Mouse (Mus musculus): ENCODE data around the gene Man2b1. TPM values are rescaled to one million over a fixed set of nuclear protein-coding genes. Genes with fewer than 3 reads are reported as not detected.
"Not testable (repeated sequence)": the region's sequence is repeated elsewhere in the genome, so short reads cannot be mapped to it uniquely, and the experiment has no call there.

The Man2b1 gene
- polyA plus RNA-seq, 1 experiment = 46.9 TPM

- no peak for DNase-seq (ENCODE audit: extremely low spot score in 1 of 2, low spot score in 1 of 2)
Measured at GRCm38 (mm10) chr8:85073041-85073612, 9.9 kb upstream of the Man2b1 start.

- no peak for DNase-seq (ENCODE audit: extremely low spot score in 1 of 2, low spot score in 1 of 2)
Measured at GRCm38 (mm10) chr8:85074167-85074566, 8.9 kb upstream of the Man2b1 start.

GRCm38 (mm10) chr8:85074617-85075016, 8.5 kb upstream of the Man2b1 start:
- DNase-seq (ENCODE audit: extremely low spot score in 1 of 2, low spot score in 1 of 2) = no peak

GRCm38 (mm10) chr8:85076001-85076400, 7.1 kb upstream of the Man2b1 start:
- DNase-seq (ENCODE audit: extremely low spot score in 1 of 2, low spot score in 1 of 2) = no peak

GRCm38 (mm10) chr8:85076993-85077392, 6.1 kb upstream of the Man2b1 start:
- DNase-seq (ENCODE audit: extremely low spot score in 1 of 2, low spot score in 1 of 2) = peak; percentile 75 to 88

GRCm38 (mm10) chr8:85080214-85080531, 2.9 kb upstream of the Man2b1 start:
- DNase-seq (ENCODE audit: extremely low spot score in 1 of 2, low spot score in 1 of 2) = no peak

- peak in 1 of 2 experiments; percentile 71 for DNase-seq (ENCODE audit: extremely low spot score in 1 of 2, low spot score in 1 of 2)
Measured at GRCm38 (mm10) chr8:85080532-85081215, 2.4 kb upstream of the Man2b1 start, which contains the start of gene Wdr83os. Gene Wdr83os, plus strand, starts transcription at chr8:85080740.

- DNase-seq (ENCODE audit: extremely low spot score in 1 of 2, low spot score in 1 of 2) = no peak
Measured at GRCm38 (mm10) chr8:85081216-85081555, 1.9 kb upstream of the Man2b1 start, which contains the start of gene Wdr83. Gene Wdr83, minus strand, starts transcription at chr8:85081306.

- DNase-seq (ENCODE audit: extremely low spot score in 1 of 2, low spot score in 1 of 2) = not testable (repeated sequence)
Measured at GRCm38 (mm10) chr8:85082169-85082568, 901 bp upstream of the Man2b1 start.

GRCm38 (mm10) chr8:85084633-85085032, 1.6 kb downstream of the Man2b1 start:
- no peak for DNase-seq (ENCODE audit: extremely low spot score in 1 of 2, low spot score in 1 of 2)

- DNase-seq (ENCODE audit: extremely low spot score in 1 of 2, low spot score in 1 of 2) = no peak
Measured at GRCm38 (mm10) chr8:85086238-85086637, 3.2 kb downstream of the Man2b1 start.

- DNase-seq (ENCODE audit: extremely low spot score in 1 of 2, low spot score in 1 of 2) = no peak
Measured at GRCm38 (mm10) chr8:85088771-85089170, 5.7 kb downstream of the Man2b1 start.

- DNase-seq (ENCODE audit: extremely low spot score in 1 of 2, low spot score in 1 of 2) = no peak
Measured at GRCm38 (mm10) chr8:85090856-85091255, 7.8 kb downstream of the Man2b1 start.

GRCm38 (mm10) chr8:85091526-85092090, 8.5 kb downstream of the Man2b1 start:
- DNase-seq (ENCODE audit: extremely low spot score in 1 of 2, low spot score in 1 of 2) = no peak

GRCm38 (mm10) chr8:85095051-85095450, 12.0 kb downstream of the Man2b1 start:
- no peak for DNase-seq (ENCODE audit: extremely low spot score in 1 of 2, low spot score in 1 of 2)

- no peak for DNase-seq (ENCODE audit: extremely low spot score in 1 of 2, low spot score in 1 of 2)
Measured at GRCm38 (mm10) chr8:85095566-85095965, 12.5 kb downstream of the Man2b1 start.

- no peak for DNase-seq (ENCODE audit: extremely low spot score in 1 of 2, low spot score in 1 of 2)
Measured at GRCm38 (mm10) chr8:85096196-85096595, 13.1 kb downstream of the Man2b1 start.

- no peak for DNase-seq (ENCODE audit: extremely low spot score in 1 of 2, low spot score in 1 of 2)
Measured at GRCm38 (mm10) chr8:85096850-85097249, 13.8 kb downstream of the Man2b1 start.

- DNase-seq (ENCODE audit: extremely low spot score in 1 of 2, low spot score in 1 of 2) = no peak
Measured at GRCm38 (mm10) chr8:85100076-85100665, 17.1 kb downstream of the Man2b1 start.

GRCm38 (mm10) chr8:85113241-85113640, 30.2 kb downstream of the Man2b1 start:
- DNase-seq (ENCODE audit: extremely low spot score in 1 of 2, low spot score in 1 of 2) = no peak

- DNase-seq (ENCODE audit: extremely low spot score in 1 of 2, low spot score in 1 of 2) = no peak
Measured at GRCm38 (mm10) chr8:85115501-85115900, 32.4 kb downstream of the Man2b1 start.

GRCm38 (mm10) chr8:85116984-85117383, 33.9 kb downstream of the Man2b1 start:
- no peak for DNase-seq (ENCODE audit: extremely low spot score in 1 of 2, low spot score in 1 of 2)

All from frontal cortex, adult 2 months (tissue).